Mouse (Mus musculus) liver, adult 2 months (tissue): ENCODE measurements around the gene Fam189a1.

Source experiments
- CTCF ChIP-seq: fragments of 200-500 bp; IDR thresholded peaks from 2 replicates; pipeline ENCODE4 v1.5.1; 2011; ENCODE audit warnings: low read depth, low read length, control low read depth
- POLR2A ChIP-seq: fragments of 200-500 bp; IDR thresholded peaks from 2 replicates; pipeline ENCODE4 v1.6.1; 2011; ENCODE audit warnings: low read length, control low read depth; ENCODE audit not compliant: insufficient read depth; ENCODE audit errors: extremely low read depth

DNA sequence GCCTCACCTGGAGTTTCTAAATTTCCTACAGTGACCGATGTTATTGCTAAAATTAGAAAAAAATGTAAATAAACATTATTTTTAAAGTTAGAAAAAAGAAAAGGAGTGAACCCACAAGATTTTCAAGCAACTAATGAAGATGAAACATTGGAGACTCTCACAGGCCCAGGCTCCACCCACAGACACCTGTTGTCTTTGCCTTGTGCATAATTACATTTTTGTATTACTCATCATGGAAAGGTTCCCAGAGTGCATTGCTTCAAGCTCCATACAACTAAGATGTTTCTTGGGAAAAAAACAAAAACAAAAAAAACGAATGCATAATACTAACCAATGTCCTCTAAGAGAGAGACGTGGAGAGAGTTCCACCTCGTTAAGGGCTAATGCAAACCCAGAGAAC is 64.9 kb downstream of the Fam189a1 start:
- no peak for TF ChIP-seq CTCF
- no peak for TF ChIP-seq POLR2A
